ENCODE assay signal across 9 mouse cellular contexts in the genomic region with DNA sequence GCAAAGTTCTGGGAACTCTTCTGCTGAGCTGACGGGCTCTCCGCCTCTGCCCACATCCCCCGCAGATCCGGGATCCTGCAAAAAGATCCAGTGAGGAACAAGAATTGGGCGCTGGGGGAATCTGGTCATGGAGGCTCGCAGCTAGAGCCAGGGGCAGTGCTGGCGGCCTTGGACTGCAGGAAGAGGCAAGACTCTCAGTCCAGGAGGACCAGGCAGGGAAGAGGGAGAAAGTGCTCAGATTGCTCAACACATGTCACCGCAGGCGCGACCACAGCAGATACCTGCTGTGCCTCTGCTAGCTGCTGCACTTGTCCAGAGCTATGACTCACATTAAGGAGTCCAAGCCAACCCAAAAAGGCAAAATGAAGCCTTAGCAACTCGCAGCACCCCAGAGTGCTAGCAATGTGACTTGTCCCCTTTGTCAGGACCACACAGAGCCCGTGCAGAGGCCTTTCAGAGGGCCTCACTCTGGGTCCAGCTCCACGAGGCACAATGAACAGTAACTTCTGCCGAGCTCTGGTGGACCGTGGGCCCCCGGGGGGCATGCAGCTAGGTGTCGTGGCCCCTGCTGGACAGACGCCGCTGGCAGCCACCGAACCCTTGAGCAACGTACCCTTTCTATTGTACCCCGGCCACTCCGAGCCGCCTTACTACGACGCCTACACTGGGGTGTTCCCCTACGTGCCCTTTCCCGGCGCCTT. TPM values are rescaled to one million over a fixed set of nuclear protein-coding genes. Genes with fewer than 3 reads are reported as not detected.
DNase-seq lines count a peak whose midpoint lies in the region; ATAC-seq and TF ChIP-seq lines count a peak whose summit lies in the region.
"Had no signal": no experiment of that assay in that cellular context is flagged by ENCODE, and none has a peak within 500 bp of the region (broad histone marks: within the 10 kb centered on the region; RNA-seq: fewer than 3 reads in every experiment).

A gene (plus strand): TSS at position 493 of the 701 bp plus-strand sequence.

- intact Hi-C loops in left cerebral cortex, postnatal 10 days (cut with DNase I) = loop anchor here (5.0 kb wide), 2 partner anchors 82 to 117 kb away; a partner anchor contains a TSS

- no peak for TF ChIP-seq CTCF in forebrain, postnatal 0 days (IDR thresholded peaks at IDR 0.05; ENCODE audit: low read depth)
- TF ChIP-seq CTCF in lung, postnatal 0 days (IDR thresholded peaks at IDR 0.05) = no peak

- TF ChIP-seq EP300 in lung, postnatal 0 days (IDR thresholded peaks at IDR 0.05) = no peak

- peaks cover 15% of the 10 kb centered on the region; the same call in 1 of the 2 replicates for H3K27me3 ChIP-seq in forebrain, postnatal 0 days (ENCODE audit: insufficient read depth, low read length)
- H3K27me3 ChIP-seq in lung, postnatal 0 days (replicated peaks; ENCODE audit: insufficient read depth, low read length) = peaks cover 31% of the 10 kb centered on the region

- peak within 1 kb of the TSS; percentile 39 for H3K4me3 ChIP-seq in forebrain, postnatal 0 days (ENCODE audit: low read depth, low read length)
- H3K4me3 ChIP-seq in lung, postnatal 0 days (ENCODE audit: low read depth, low read length) = peak within 1 kb of the TSS; percentile 17

- no peak for DNase-seq in frontal cortex, postnatal 10 days (ENCODE audit: low spot score in 2 of 2)
- DNase-seq in 416B (ENCODE audit: low read depth) = peak; percentile 54
- no peak for DNase-seq in forebrain, postnatal 0 days
- DNase-seq in lung, postnatal 0 days (ENCODE audit: low spot score) = peak; percentile 22
- DNase-seq in thymus, postnatal 14 days = no peak
- DNase-seq in left cerebral cortex, postnatal 10 days (ENCODE audit: extremely low spot score in 1 of 2, low spot score in 2 of 2) = no peak
- no peak for DNase-seq in right cerebral cortex, postnatal 10 days (ENCODE audit: low spot score in 2 of 2)

- H3K27ac ChIP-seq in forebrain, postnatal 0 days (ENCODE audit: low read depth, low read length) = no peak within 1 kb of the TSS
- no peak within 1 kb of the TSS for H3K27ac ChIP-seq in lung, postnatal 0 days (ENCODE audit: low read length)

- no peaks in the 10 kb centered on the region for H3K36me3 ChIP-seq in forebrain, postnatal 0 days (ENCODE audit: insufficient read depth)
- no peaks in the 10 kb centered on the region for H3K36me3 ChIP-seq in lung, postnatal 0 days (ENCODE audit: insufficient read depth, low read length)

- peaks cover 7% of the 10 kb centered on the region for H3K4me1 ChIP-seq in forebrain, postnatal 0 days (ENCODE audit: insufficient read depth)
- H3K4me1 ChIP-seq in lung, postnatal 0 days (ENCODE audit: insufficient read depth, low read depth, low read length) = no peaks in the 10 kb centered on the region; the same call in 1 of the 2 replicates

- 22% methylated on average over 29 of the region's 29 CpGs for WGBS in forebrain, postnatal 0 days
- 20% methylated on average over 29 of the region's 29 CpGs for WGBS in lung, postnatal 0 days

- H3K9ac ChIP-seq in forebrain, postnatal 0 days = peak within 1 kb of the TSS; percentile 54
- H3K9ac ChIP-seq in lung, postnatal 0 days (replicated peaks; ENCODE audit: low read depth) = no peak within 1 kb of the TSS

- H3K4me2 ChIP-seq in forebrain, postnatal 0 days (ENCODE audit: low read depth) = peak within 1 kb of the TSS; percentile 63
- H3K4me2 ChIP-seq in lung, postnatal 0 days (replicated peaks; ENCODE audit: low read depth, low read length) = peak within 1 kb of the TSS; percentile 40

- H3K9me3 ChIP-seq in forebrain, postnatal 0 days (ENCODE audit: low read length) = no peaks in the 10 kb centered on the region
- H3K9me3 ChIP-seq in lung, postnatal 0 days (ENCODE audit: low read length) = no peaks in the 10 kb centered on the region

- peak; percentile 31; the same call in 1 of the 2 replicates for ATAC-seq in frontal cortex, adult (ENCODE audit: low TSS enrichment)
- no peak for ATAC-seq in forebrain, postnatal 0 days
- peak; percentile 20; the same call in 1 of the 2 replicates for ATAC-seq in lung, postnatal 0 days

RNA-seq across cellular contexts. Expression of the gene that starts here (rescaled TPM):
- 0.46 TPM in 1 of 2 replicates, not detected in the other for total RNA-seq in forebrain, postnatal 0 days (2014; rRNA removed)
- 0.36 and 0.90 TPM in 2 replicates for polyA plus RNA-seq in forebrain, postnatal 0 days (2015; fragmentation: Nextera tagmentation; extraction: Ambion mirVana)
- polyA plus RNA-seq in lung, postnatal 0 days (2015; fragmentation: Nextera tagmentation; extraction: Ambion mirVana) = not detected in 2 replicates
- 1 to 10 TPM in 1 of 2 experiments, under 1 TPM in 1; 0.66 to 1.2 TPM for total RNA-seq in left cerebral cortex, postnatal 10 days (2021)
- total RNA-seq: neutrophil, adult 5-6 weeks had no signal

Comparison
In these comparisons a context has a peak if more than half of its experiments do, and no peak if none do; other contexts are left out.
1. Peak in DNase-seq, ATAC-seq, H3K4me3 ChIP-seq and H3K4me2 ChIP-seq in lung, postnatal 0 days; RNA of the gene not detected or under 1 TPM.